Mouse (Mus musculus): ENCODE data around the gene Pacs1. TPM values are rescaled to one million over a fixed set of nuclear protein-coding genes. Genes with fewer than 3 reads are reported as not detected.
A peak's percentile ranks its signal among the peaks of the same experiment; 100 is the strongest.
"Not testable (repeated sequence)": the region's sequence is repeated elsewhere in the genome, so short reads cannot be mapped to it uniquely, and the experiment has no call there.

Gene Pacs1
- polyA plus RNA-seq, 1 experiment: 47.0 TPM

- Histone ChIP-seq H3K27ac (ENCODE audit: insufficient read depth, low read length) (peak overlapping the region; percentile 86), H3K4me1 (ENCODE audit: control insufficient read depth, insufficient read depth, low read length) (peaks cover 10% of the 10 kb centered on the region; the same call in 1 of the 2 replicates), H3K4me3 (ENCODE audit: insufficient read depth, low read length) (peak overlapping the region; percentile 99)
- TF ChIP-seq CTCF (IDR thresholded peaks at IDR 0.05; ENCODE audit: extremely low read depth, insufficient read depth, low read length) (no peak), POLR2A (IDR thresholded peaks at IDR 0.05; ENCODE audit: extremely low read depth, insufficient read depth, low read length) (no peak)
Measured at GRCm38 (mm10) chr19:5272326-5272795, 558 bp downstream of the Pacs1 start.

GRCm38 (mm10) chr19:5271430-5271829, 1.5 kb downstream of the Pacs1 start:
- Histone ChIP-seq H3K4me1 (ENCODE audit: control insufficient read depth, insufficient read depth, low read length) (peaks cover 10% of the 10 kb centered on the region; the same call in 1 of the 2 replicates), H3K4me3 (ENCODE audit: insufficient read depth, low read length) (peak overlapping the region; percentile 99; the same call in 1 of the 2 replicates), H3K27ac (ENCODE audit: insufficient read depth, low read length) (no peak overlapping the region)
- TF ChIP-seq CTCF (IDR thresholded peaks at IDR 0.05; ENCODE audit: extremely low read depth, insufficient read depth, low read length) (no peak), POLR2A (IDR thresholded peaks at IDR 0.05; ENCODE audit: extremely low read depth, insufficient read depth, low read length) (no peak)

GRCm38 (mm10) chr19:5269392-5269791, 3.5 kb downstream of the Pacs1 start:
- Histone ChIP-seq H3K4me3 (ENCODE audit: insufficient read depth, low read length) (no peak overlapping the region), H3K27ac (ENCODE audit: insufficient read depth, low read length) (no peak overlapping the region), H3K4me1 (ENCODE audit: control insufficient read depth, insufficient read depth, low read length) (peaks cover 10% of the 10 kb centered on the region; the same call in 1 of the 2 replicates)
- TF ChIP-seq CTCF (IDR thresholded peaks at IDR 0.05; ENCODE audit: extremely low read depth, insufficient read depth, low read length) (no peak), POLR2A (IDR thresholded peaks at IDR 0.05; ENCODE audit: extremely low read depth, insufficient read depth, low read length) (no peak)

- Histone ChIP-seq H3K4me3 (ENCODE audit: insufficient read depth, low read length) (no peak overlapping the region), H3K4me1 (ENCODE audit: control insufficient read depth, insufficient read depth, low read length) (peaks cover 9% of the 10 kb centered on the region; the same call in 1 of the 2 replicates), H3K27ac (ENCODE audit: insufficient read depth, low read length) (no peak overlapping the region)
- TF ChIP-seq CTCF (IDR thresholded peaks at IDR 0.05; ENCODE audit: extremely low read depth, insufficient read depth, low read length): no peak
- TF ChIP-seq POLR2A (IDR thresholded peaks at IDR 0.05; ENCODE audit: extremely low read depth, insufficient read depth, low read length): no peak
Measured at GRCm38 (mm10) chr19:5268875-5269274, 4.0 kb downstream of the Pacs1 start.

GRCm38 (mm10) chr19:5268017-5268416, 4.9 kb downstream of the Pacs1 start:
- no peak overlapping the region for H3K27ac ChIP-seq (ENCODE audit: insufficient read depth, low read length)
- peaks cover 7% of the 10 kb centered on the region; the same call in 1 of the 2 replicates for H3K4me1 ChIP-seq (ENCODE audit: control insufficient read depth, insufficient read depth, low read length)

GRCm38 (mm10) chr19:5267015-5267414, 5.9 kb downstream of the Pacs1 start:
- peaks cover 7% of the 10 kb centered on the region; the same call in 1 of the 2 replicates for H3K4me1 ChIP-seq (ENCODE audit: control insufficient read depth, insufficient read depth, low read length)
- no peak overlapping the region for H3K4me3 ChIP-seq (ENCODE audit: insufficient read depth, low read length)
- TF ChIP-seq POLR2A (IDR thresholded peaks at IDR 0.05; ENCODE audit: extremely low read depth, insufficient read depth, low read length) (no peak), CTCF (IDR thresholded peaks at IDR 0.05; ENCODE audit: extremely low read depth, insufficient read depth, low read length) (no peak)
- H3K27ac ChIP-seq (ENCODE audit: insufficient read depth, low read length): no peak overlapping the region

More at GRCm38 (mm10) chr19:5268017-5268416, 4.9 kb downstream of the Pacs1 start:
- TF ChIP-seq POLR2A (IDR thresholded peaks at IDR 0.05; ENCODE audit: extremely low read depth, insufficient read depth, low read length) (no peak), CTCF (IDR thresholded peaks at IDR 0.05; ENCODE audit: extremely low read depth, insufficient read depth, low read length) (no peak)
- H3K4me3 ChIP-seq (ENCODE audit: insufficient read depth, low read length): no peak overlapping the region

GRCm38 (mm10) chr19:5257140-5257539, 15.8 kb downstream of the Pacs1 start:
- peaks cover 1% of the 10 kb centered on the region; the same call in 1 of the 2 replicates for H3K4me1 ChIP-seq (ENCODE audit: control insufficient read depth, insufficient read depth, low read length)
- no peak overlapping the region for H3K4me3 ChIP-seq (ENCODE audit: insufficient read depth, low read length)
- H3K27ac ChIP-seq (ENCODE audit: insufficient read depth, low read length): no peak overlapping the region
- TF ChIP-seq CTCF (IDR thresholded peaks at IDR 0.05; ENCODE audit: extremely low read depth, insufficient read depth, low read length): no peak
- TF ChIP-seq POLR2A (IDR thresholded peaks at IDR 0.05; ENCODE audit: extremely low read depth, insufficient read depth, low read length): no peak

- not testable (repeated sequence) for H3K27ac ChIP-seq (ENCODE audit: insufficient read depth, low read length); H3K4me1 ChIP-seq (ENCODE audit: control insufficient read depth, insufficient read depth, low read length); H3K4me3 ChIP-seq (ENCODE audit: insufficient read depth, low read length)
Measured at GRCm38 (mm10) chr19:5236981-5237380, 35.9 kb downstream of the Pacs1 start.

GRCm38 (mm10) chr19:5232696-5233095, 40.2 kb downstream of the Pacs1 start:
- no peak overlapping the region for H3K27ac ChIP-seq (ENCODE audit: insufficient read depth, low read length)

GRCm38 (mm10) chr19:5230110-5230509, 42.8 kb downstream of the Pacs1 start:
- Histone ChIP-seq H3K4me1 (ENCODE audit: control insufficient read depth, insufficient read depth, low read length) (0 out of 2 replicates have a peak, but pooled peaks cover 2% of the 10 kb centered on the region), H3K4me3 (ENCODE audit: insufficient read depth, low read length) (no peak overlapping the region), H3K27ac (ENCODE audit: insufficient read depth, low read length) (no peak overlapping the region)
- TF ChIP-seq POLR2A (IDR thresholded peaks at IDR 0.05; ENCODE audit: extremely low read depth, insufficient read depth, low read length): no peak
- no peak for TF ChIP-seq CTCF (IDR thresholded peaks at IDR 0.05; ENCODE audit: extremely low read depth, insufficient read depth, low read length)

More at GRCm38 (mm10) chr19:5232696-5233095, 40.2 kb downstream of the Pacs1 start:
- TF ChIP-seq POLR2A (IDR thresholded peaks at IDR 0.05; ENCODE audit: extremely low read depth, insufficient read depth, low read length): no peak
- TF ChIP-seq CTCF (IDR thresholded peaks at IDR 0.05; ENCODE audit: extremely low read depth, insufficient read depth, low read length): no peak
- 0 out of 2 replicates have a peak, but pooled peaks cover 2% of the 10 kb centered on the region for H3K4me1 ChIP-seq (ENCODE audit: control insufficient read depth, insufficient read depth, low read length)
- no peak overlapping the region for H3K4me3 ChIP-seq (ENCODE audit: insufficient read depth, low read length)

Data from cortical plate, adult 2 months (tissue).